Mouse (Mus musculus) heart, postnatal 0 days (tissue): ENCODE data around the gene Smad3.

Experiments used
- CTCF ChIP-seq: IDR thresholded peaks from 2 replicates; pipeline ENCODE4 v1.5.1; 2016; ENCODE audit warnings: antibody characterized with exemption, control low read depth, low read depth
- EP300 ChIP-seq: IDR thresholded peaks from 2 replicates; pipeline ENCODE4 v1.6.1; 2016; ENCODE audit warnings: antibody characterized with exemption, low read depth

GRCm38 (mm10) chr9:63793731-63794495, 36.1 kb upstream of the Smad3 start:
- no peak for TF ChIP-seq CTCF
- TF ChIP-seq EP300, result no peak
